10 mouse cellular contexts compared by ENCODE assay signal in the genomic region with DNA sequence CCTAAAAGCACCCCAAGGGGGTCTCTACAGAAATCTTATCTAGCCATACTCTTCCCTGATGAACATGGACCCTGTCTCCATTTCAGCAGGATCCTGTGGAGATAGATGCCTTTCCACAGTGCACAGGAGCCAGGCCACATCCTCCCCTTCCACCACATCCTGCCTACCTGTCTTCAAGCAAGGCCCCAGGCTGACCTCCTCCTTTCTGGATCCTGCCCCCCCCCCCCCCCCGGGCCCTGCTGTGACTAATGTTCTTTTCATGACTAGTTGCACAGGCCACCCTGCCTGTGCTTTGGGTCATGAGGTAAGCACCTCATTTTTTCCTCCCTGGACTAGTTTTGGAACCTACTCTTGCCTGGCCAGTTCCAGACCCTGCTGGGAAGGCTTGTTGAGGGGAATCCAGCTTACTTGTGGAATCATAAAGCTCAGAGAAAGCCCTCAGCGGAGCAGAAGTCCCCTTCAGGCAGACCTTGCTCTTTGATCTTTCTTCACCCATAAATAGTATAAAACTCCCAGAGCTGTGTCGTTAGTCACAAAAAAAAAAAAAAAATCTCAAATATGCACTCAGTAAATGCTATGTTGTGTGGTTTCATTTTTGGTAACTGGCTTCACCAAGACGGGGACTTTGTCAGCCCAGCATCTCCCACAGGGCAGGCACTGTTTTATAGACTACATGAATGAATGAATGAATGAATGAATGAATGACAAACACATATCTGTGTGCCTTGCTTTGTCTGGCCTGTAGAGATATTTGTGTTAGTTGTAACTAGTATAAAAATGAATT. TPM values are rescaled to one million over a fixed set of nuclear protein-coding genes. Genes with fewer than 3 reads are reported as not detected.
A peak's percentile ranks its signal among the peaks of the same experiment; 100 is the strongest.
DNase-seq lines count a peak whose midpoint lies in the region; ATAC-seq lines count a peak whose summit lies in the region.
"Had no signal": no experiment of that assay in that cellular context is flagged by ENCODE, and none has a peak within 500 bp of the region (broad histone marks: within the 10 kb centered on the region; RNA-seq: fewer than 3 reads in every experiment).

No protein-coding gene starts in this region.

- DNase-seq in adrenal gland, adult 2 months: peak; percentile 43
- DNase-seq in adrenal gland, adult 18-20 months (ENCODE audit: low spot score in 2 of 2): no peak
- no peak for DNase-seq in lung, postnatal 36 days
- no peak for DNase-seq in limb, embryonic 11.5 days (ENCODE audit: low spot score)
- DNase-seq in splenic B cell, adult 2 months (ENCODE audit: low read depth, low spot score): peak; percentile 34
- DNase-seq in urinary bladder, adult 2 months (ENCODE audit: low spot score): no peak
- DNase-seq in thymus, postnatal 14 days: no peak
- DNase-seq: cerebellum, postnatal 14 days; lung, postnatal 4 days had no signal

- no peak for ATAC-seq in lung, embryonic 15.5 days (ENCODE audit: borderline replicate concordance, extremely low read depth, low FRiP score, low TSS enrichment)
- ATAC-seq in limb, embryonic 11.5 days (ENCODE audit: insufficient number of reproducible peaks, low FRiP score, low TSS enrichment, low read depth): no peak

- H3K4me1 ChIP-seq in lung, embryonic 15.5 days: peaks cover 28% of the 10 kb centered on the region
- H3K4me1 ChIP-seq in limb, embryonic 11.5 days (ENCODE audit: control insufficient read depth, insufficient read depth, low read length): no peaks in the 10 kb centered on the region

- no peak overlapping the region for H3K4me3 ChIP-seq in lung, embryonic 15.5 days
- H3K4me3 ChIP-seq in limb, embryonic 11.5 days (ENCODE audit: low read depth, low read length): peak overlapping the region; percentile 69

- no peak overlapping the region for H3K9ac ChIP-seq in lung, embryonic 15.5 days
- H3K9ac ChIP-seq in limb, embryonic 11.5 days (ENCODE audit: low read length): no peak overlapping the region

- no peaks in the 10 kb centered on the region for H3K9me3 ChIP-seq in lung, embryonic 15.5 days
- no peaks in the 10 kb centered on the region for H3K9me3 ChIP-seq in limb, embryonic 11.5 days (ENCODE audit: control insufficient read depth, low read length)

- no peaks in the 10 kb centered on the region for H3K36me3 ChIP-seq in lung, embryonic 15.5 days
- no peaks in the 10 kb centered on the region for H3K36me3 ChIP-seq in limb, embryonic 11.5 days (ENCODE audit: control insufficient read depth, insufficient read depth, low read length)
- 0 out of 2 replicates have a peak, but pooled peaks cover 1% of the 10 kb centered on the region for H3K36me3 ChIP-seq in splenic B cell, adult 2 months (ENCODE audit: control insufficient read depth, insufficient read depth, low read length, poor library complexity, severe bottlenecking)

- H3K27me3 ChIP-seq in lung, embryonic 15.5 days: peaks cover 13% of the 10 kb centered on the region
- no peaks in the 10 kb centered on the region for H3K27me3 ChIP-seq in limb, embryonic 11.5 days (ENCODE audit: control insufficient read depth, insufficient read depth, low read length)
- no peaks in the 10 kb centered on the region for H3K27me3 ChIP-seq in splenic B cell, adult 2 months (ENCODE audit: control insufficient read depth, insufficient read depth, low read length, poor library complexity, severe bottlenecking)

- H3K27ac ChIP-seq in lung, embryonic 15.5 days: no peak overlapping the region
- no peak overlapping the region for H3K27ac ChIP-seq in limb, embryonic 11.5 days (replicated peaks; ENCODE audit: low read depth, low read length)

- 41% methylated on average over 4 of the region's 4 CpGs for WGBS in lung, embryonic 15.5 days
- 42% methylated on average over 4 of the region's 4 CpGs for WGBS in limb, embryonic 11.5 days

- peak overlapping the region; percentile 59 for H3K4me2 ChIP-seq in lung, embryonic 15.5 days
- peak overlapping the region; percentile 57; the same call in 1 of the 2 replicates for H3K4me2 ChIP-seq in limb, embryonic 11.5 days (ENCODE audit: low read depth, severe bottlenecking)

RNA-seq across cellular contexts. Expression of gene Tpst2, which starts 1.3 kb away (rescaled TPM):
- 100 to 1,000 TPM; 154 to 322 TPM for total RNA-seq in adrenal gland, adult 2 months (2021)
- polyA plus RNA-seq in adrenal gland, adult 2 months (2012; rRNA removed): 222 and 270 TPM in 2 replicates
- 100 to 1,000 TPM; 208 to 233 TPM for total RNA-seq in adrenal gland, adult 18-20 months (2021)
- polyA plus RNA-seq in lung, embryonic 15.5 days (2015; fragmentation: Nextera tagmentation; extraction: Ambion mirVana): 55.8 and 61.0 TPM in 2 replicates
- 30.9 and 31.1 TPM in 2 replicates for polyA plus RNA-seq in limb, embryonic 11.5 days (2014; fragmentation: Nextera tagmentation; extraction: Ambion mirVana)
- 20.7 and 29.1 TPM in 2 replicates for polyA plus RNA-seq in urinary bladder, adult 2 months (2012; rRNA removed)

RNA-seq across cellular contexts. Expression of gene Crybb1, which starts 19.6 kb away (rescaled TPM):
- 1 to 10 TPM; 2.9 to 3.2 TPM for total RNA-seq in adrenal gland, adult 2 months (2021)
- 5.3 and 6.7 TPM in 2 replicates for polyA plus RNA-seq in adrenal gland, adult 2 months (2012; rRNA removed)
- 1 to 10 TPM; 3.2 to 3.3 TPM for total RNA-seq in adrenal gland, adult 18-20 months (2021)
- polyA plus RNA-seq in lung, embryonic 15.5 days (2015; fragmentation: Nextera tagmentation; extraction: Ambion mirVana): 3.2 and 4.5 TPM in 2 replicates
- 0.20 TPM in 1 of 2 replicates, not detected in the other for polyA plus RNA-seq in limb, embryonic 11.5 days (2014; fragmentation: Nextera tagmentation; extraction: Ambion mirVana)
- polyA plus RNA-seq in urinary bladder, adult 2 months (2012; rRNA removed): not detected in 2 replicates

RNA-seq across cellular contexts. Expression of gene Cryba4, which starts 22.9 kb away (rescaled TPM):
- total RNA-seq in adrenal gland, adult 2 months (2021): 10 to 100 TPM; 70.5 to 74.9 TPM
- 58.4 and 91.5 TPM in 2 replicates for polyA plus RNA-seq in adrenal gland, adult 2 months (2012; rRNA removed)
- 100 to 1,000 TPM in 1 of 2 experiments, 10 to 100 TPM in 1; 95.8 to 126 TPM for total RNA-seq in adrenal gland, adult 18-20 months (2021)
- 1.3 and 1.6 TPM in 2 replicates for polyA plus RNA-seq in lung, embryonic 15.5 days (2015; fragmentation: Nextera tagmentation; extraction: Ambion mirVana)
- polyA plus RNA-seq in limb, embryonic 11.5 days (2014; fragmentation: Nextera tagmentation; extraction: Ambion mirVana): 0.20 and 0.61 TPM in 2 replicates
- polyA plus RNA-seq in urinary bladder, adult 2 months (2012; rRNA removed): 0.23 TPM in 1 of 2 replicates, not detected in the other

RNA-seq across cellular contexts. Expression of gene Tfip11, which starts 50.9 kb away (rescaled TPM):
- total RNA-seq in adrenal gland, adult 2 months (2021): 10 to 100 TPM; 30.3 to 38.7 TPM
- 36.6 and 38.1 TPM in 2 replicates for polyA plus RNA-seq in adrenal gland, adult 2 months (2012; rRNA removed)
- 10 to 100 TPM; 38.6 to 41.8 TPM for total RNA-seq in adrenal gland, adult 18-20 months (2021)
- polyA plus RNA-seq in lung, embryonic 15.5 days (2015; fragmentation: Nextera tagmentation; extraction: Ambion mirVana): 30.1 and 30.4 TPM in 2 replicates
- 27.3 and 29.4 TPM in 2 replicates for polyA plus RNA-seq in limb, embryonic 11.5 days (2014; fragmentation: Nextera tagmentation; extraction: Ambion mirVana)
- polyA plus RNA-seq in urinary bladder, adult 2 months (2012; rRNA removed): 21.6 and 24.2 TPM in 2 replicates

Comparison
In these comparisons a context has a peak if more than half of its experiments do, and no peak if none do; other contexts are left out.
1. DNase-seq: peak in adrenal gland, adult 2 months (single experiment) and splenic B cell, adult 2 months (single experiment); none in adrenal gland, adult 18-20 months (0 of 2), lung, postnatal 36 days (single experiment), limb, embryonic 11.5 days (single experiment), urinary bladder, adult 2 months (single experiment) and thymus, postnatal 14 days (single experiment).
2. RNA of gene Cryba4, which starts 22.9 kb away (polyA plus RNA-seq): 58.4 to 91.5 TPM in adrenal gland, adult 2 months; 1.3 to 1.6 TPM in lung, embryonic 15.5 days, 0.23 TPM in urinary bladder, adult 2 months and 0.20 to 0.61 TPM in limb, embryonic 11.5 days; every median in the first group is over 10 times any median in the second.